Mouse (Mus musculus) natural killer cell, adult 2 months (primary cell): ENCODE measurements around the gene Gm49721.
"Not testable (repeated sequence)": the region's sequence is repeated elsewhere in the genome, so short reads cannot be mapped to it uniquely, and the experiment has no call there.

ENCODE experiments used
- DNase-seq, 2 experiments: peaks; one replicate each; pipeline ENCODE4 v3.0.0; 2022; ENCODE audit warnings: low spot score in 2 of 2

Gm49721 gene

GRCm38 (mm10) chr17:6978287-6979248 lies at the start of gene Gm49721:
Gene Gm49721 (plus strand): TSS chr17:6978904.
- DNase-seq, result peak; percentile 80 to 83

GRCm38 (mm10) chr17:6931625-6932024 lies 47.1 kb upstream of the Gm49721 start:
- DNase-seq, result not testable (repeated sequence)

GRCm38 (mm10) chr17:6942560-6942959 lies 36.1 kb upstream of the Gm49721 start:
- not testable (repeated sequence) for DNase-seq

GRCm38 (mm10) chr17:6947637-6947983 lies 31.1 kb upstream of the Gm49721 start:
- not testable (repeated sequence) for DNase-seq

GRCm38 (mm10) chr17:6947984-6948768 lies 30.5 kb upstream of the Gm49721 start, which contains the start of gene Rsph3b:
Gene Rsph3b (minus strand): TSS chr17:6948682.
- peak; percentile 64 to 67 for DNase-seq

GRCm38 (mm10) chr17:6948769-6949228 lies 29.9 kb upstream of the Gm49721 start:
- DNase-seq, result not testable (repeated sequence)

GRCm38 (mm10) chr17:6958881-6959280 lies 19.8 kb upstream of the Gm49721 start:
- DNase-seq, result not testable (repeated sequence)

- DNase-seq, result not testable (repeated sequence)
Observed at GRCm38 (mm10) chr17:6959543-6960259, 19.0 kb upstream of the Gm49721 start.

- DNase-seq, result not testable (repeated sequence)
Observed at GRCm38 (mm10) chr17:6960349-6960748, 18.4 kb upstream of the Gm49721 start.

- DNase-seq, result peak; percentile 36 to 58
Observed at GRCm38 (mm10) chr17:6960776-6961175, 17.9 kb upstream of the Gm49721 start, which contains the start of gene Tagap1. Gene Tagap1 (minus strand): TSS chr17:6961156.

- DNase-seq, result peak; percentile 72 to 76
Observed at GRCm38 (mm10) chr17:6961181-6962000, 17.3 kb upstream of the Gm49721 start.

GRCm38 (mm10) chr17:6962339-6962738 lies 16.4 kb upstream of the Gm49721 start:
- DNase-seq, result not testable (repeated sequence)

GRCm38 (mm10) chr17:6962936-6963335 lies 15.8 kb upstream of the Gm49721 start:
- not testable (repeated sequence) for DNase-seq

GRCm38 (mm10) chr17:6965364-6965763 lies 13.3 kb upstream of the Gm49721 start:
- peak in 1 of 2 experiments; percentile 36 for DNase-seq

GRCm38 (mm10) chr17:6967673-6968072 lies 11.0 kb upstream of the Gm49721 start:
- DNase-seq, result not testable (repeated sequence)

GRCm38 (mm10) chr17:6970334-6970733 lies 8.4 kb upstream of the Gm49721 start, which contains the start of gene Rnaset2b:
Gene Rnaset2b (plus strand): TSS chr17:6970634.
- DNase-seq, result not testable (repeated sequence)

- not testable (repeated sequence) for DNase-seq
Observed at GRCm38 (mm10) chr17:6971238-6971637, 7.5 kb upstream of the Gm49721 start.

- not testable (repeated sequence) for DNase-seq
Observed at GRCm38 (mm10) chr17:6972836-6973396, 5.8 kb upstream of the Gm49721 start.

GRCm38 (mm10) chr17:6974985-6975384 lies 3.7 kb upstream of the Gm49721 start:
- not testable (repeated sequence) for DNase-seq

- DNase-seq, result not testable (repeated sequence)
Observed at GRCm38 (mm10) chr17:6979380-6979779, 676 bp downstream of the Gm49721 start.
